Mouse (Mus musculus) left cerebral cortex, adult 2 months (tissue): ENCODE data around the gene Morn4. TPM values are rescaled to one million over a fixed set of nuclear protein-coding genes. Genes with fewer than 3 reads are reported as not detected.

Experiments used
- DNase-seq, 2 experiments: peaks; one replicate each; pipeline ENCODE4 v3.0.0; 2021 to 2022; ENCODE audit warnings: low spot score in 2 of 2, mixed read lengths in 1 of 2; ENCODE audit errors: extremely low spot score in 1 of 2
- H3K27ac ChIP-seq: fragments of 200-600 bp; 2 replicates; pipeline ENCODE4 v1.8.1; 2022
- H3K4me3 ChIP-seq: fragments of 200-600 bp; 2 replicates; pipeline ENCODE4 v1.8.1; 2022
- CTCF ChIP-seq: fragments of 200-600 bp; IDR thresholded peaks from 2 replicates; pipeline ENCODE4 v1.8.1; 2022; ENCODE audit warnings: antibody characterized with exemption, mild to moderate bottlenecking, moderate library complexity
- intact Hi-C: fragments of 180-260 bp; cut with DNase I; formaldehyde crosslinking; loops from one replicate; pipeline ENCODE4 v1.15.1; 2025
- long read RNA-seq, 2 experiments: library from polyadenylated mRNA; stranded (forward); transcript quantifications; one replicate each; pipeline ENCODE4 v2.0.0; 2021; ENCODE audit warnings: borderline mapping rate in 2 of 2
- total RNA-seq, 2 experiments: library from RNA; stranded (reverse); gene quantifications; 2 replicates each; pipeline ENCODE4 v1.2.3; 2021

Morn4 gene
- total RNA-seq, result 10 to 100 TPM; 64.0 to 66.2 TPM
- long read RNA-seq, experiment 1, transcript Morn4-201 (5 exons, 1,800 nt), result major isoform, 73 of 86 reads
- long read RNA-seq, experiment 1, partial matches to known transcripts, result 1 of 86 reads
- long read RNA-seq, experiment 1, other reads (novel, unspliced or antisense), result 12 of 86 reads
- long read RNA-seq, experiment 2, transcript Morn4-201 (5 exons, 1,800 nt), result major isoform, 52 of 56 reads
- long read RNA-seq, experiment 2, partial matches to known transcripts, result 0 of 56 reads
- long read RNA-seq, experiment 2, other reads (novel, unspliced or antisense), result 4 of 56 reads

DNA sequence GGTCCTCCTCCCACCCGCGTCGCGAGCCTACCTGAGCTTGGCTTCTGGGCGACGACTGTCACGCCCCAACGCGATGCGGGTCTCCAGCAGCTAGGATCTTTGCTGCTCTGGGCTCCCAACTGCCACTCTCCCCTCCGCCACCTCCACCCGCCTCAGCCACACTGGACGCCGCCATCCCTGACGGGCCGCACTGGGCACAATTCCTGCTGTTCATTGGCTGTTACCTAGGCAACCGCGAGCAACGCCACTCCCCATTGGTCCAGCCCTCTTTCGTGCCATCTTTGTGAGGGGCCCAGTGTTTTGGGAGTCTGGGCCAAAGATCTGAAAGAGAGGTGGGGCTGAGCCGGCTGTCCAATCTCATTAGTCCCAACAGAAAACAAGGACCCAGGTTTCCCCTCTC is at the start of gene Morn4:
Gene Morn4 (minus strand): TSS at position 192 of the 400 bp plus-strand sequence.
- peak within 1 kb of the TSS; percentile 83 for H3K27ac ChIP-seq
- peak; percentile 90 to 92 for DNase-seq
- peak within 1 kb of the TSS; percentile 90 for H3K4me3 ChIP-seq
- TF ChIP-seq CTCF, result no peak
- intact Hi-C loops, result loop anchor here (5.0 kb wide), 1 partner anchor 99 kb away; no protein-coding TSS in a partner anchor

DNA sequence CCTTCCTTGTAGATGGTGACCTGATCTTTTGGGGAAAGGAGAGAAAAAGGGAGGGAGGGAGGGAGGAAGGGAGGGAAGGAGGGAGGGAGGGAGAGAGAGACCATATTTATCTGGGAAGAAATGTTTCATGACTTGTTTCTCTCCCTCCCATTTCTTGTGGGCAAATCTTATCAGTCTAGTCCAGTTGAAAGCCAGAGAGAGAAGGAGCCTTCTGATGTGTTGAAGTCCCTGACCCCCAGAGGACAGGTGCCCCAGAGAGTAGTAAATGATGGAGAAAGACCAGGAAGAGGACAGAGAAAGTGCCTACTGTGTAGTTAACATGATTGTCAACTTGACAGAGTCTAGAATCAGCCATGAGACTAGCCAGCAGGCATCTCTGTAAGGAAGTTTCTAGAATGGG is 48.9 kb upstream of the Morn4 start:
- H3K27ac ChIP-seq, result no peak overlapping the region
- intact Hi-C loops, result no loop called here
- TF ChIP-seq CTCF, result no peak
- no peak overlapping the region for H3K4me3 ChIP-seq
- DNase-seq, result no peak

DNA sequence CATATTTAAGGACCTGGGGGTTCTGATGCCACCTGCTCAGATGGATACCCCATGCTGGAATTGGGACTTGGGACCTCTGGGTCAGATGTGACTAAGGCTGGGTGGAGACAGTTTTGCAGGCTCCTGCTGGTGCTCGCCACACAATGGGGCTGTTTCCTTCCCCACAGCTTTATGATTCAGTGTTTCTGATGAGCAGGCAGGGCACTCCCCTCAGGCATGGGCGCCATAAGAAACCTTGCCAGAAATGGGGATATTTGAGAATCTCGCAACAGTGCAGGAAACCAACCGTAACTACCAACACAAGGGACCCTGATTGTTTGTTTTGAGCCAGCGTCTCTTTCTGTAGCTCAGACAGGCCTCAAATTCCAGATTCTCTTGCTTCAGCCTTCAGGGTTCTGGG is 44.9 kb upstream of the Morn4 start:
- DNase-seq, result no peak
- intact Hi-C loops, result no loop called here
- TF ChIP-seq CTCF, result no peak
- Histone ChIP-seq H3K4me3 (no peak overlapping the region), H3K27ac (peak overlapping the region; percentile 96)

GRCm38 (mm10) chr19:42130294-42130606 is 44.1 kb upstream of the Morn4 start:
- no peak overlapping the region for H3K4me3 ChIP-seq
- intact Hi-C loops, result no loop called here
- H3K27ac ChIP-seq, result peak overlapping the region; percentile 96
- DNase-seq, result no peak
- TF ChIP-seq CTCF, result no peak

DNA sequence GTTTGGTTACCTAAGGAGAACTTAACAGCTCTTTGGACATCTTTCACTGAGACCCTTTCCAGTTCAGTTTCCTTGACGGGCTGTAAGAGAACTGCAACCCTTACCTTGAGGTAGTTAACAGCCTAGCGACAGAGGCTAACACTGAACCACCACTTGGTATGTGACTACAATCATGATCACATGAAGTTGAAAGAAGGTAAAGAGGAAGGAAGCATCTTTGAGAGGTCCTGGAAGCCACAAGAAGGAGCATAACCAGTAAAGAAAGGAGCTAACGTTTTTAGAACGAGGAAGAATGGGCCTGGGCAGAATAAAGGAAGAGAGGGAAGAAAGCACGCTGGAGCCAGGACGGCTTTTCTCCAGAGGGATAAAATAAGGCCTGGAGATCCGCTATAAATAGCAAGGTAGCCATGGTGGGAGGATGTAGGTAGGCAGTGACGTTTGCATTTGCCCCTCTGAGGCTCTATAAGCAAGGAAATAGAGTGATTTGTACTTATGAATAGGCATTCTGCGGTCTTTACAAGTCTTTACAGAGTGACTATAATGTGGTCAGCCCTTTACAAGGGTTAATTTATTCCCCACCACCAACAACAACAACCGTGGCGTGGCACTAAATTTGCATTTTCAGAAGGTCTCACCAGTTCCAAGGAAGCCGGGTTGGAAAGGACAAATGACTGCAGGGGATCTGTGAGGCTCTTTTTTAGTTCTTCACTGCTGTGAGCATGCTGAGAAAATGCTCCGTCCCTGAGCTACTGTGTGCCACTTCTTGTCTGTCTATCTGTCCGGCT is 43.5 kb upstream of the Morn4 start:
- Histone ChIP-seq H3K27ac (peak overlapping the region; percentile 96), H3K4me3 (peak overlapping the region; percentile 70)
- intact Hi-C loops, result loop anchor here (2.0 kb wide), 2 partner anchors 15 to 39 kb away; partner anchors contain the start of gene Pi4k2a
- no peak for DNase-seq
- TF ChIP-seq CTCF, result no peak

- Histone ChIP-seq H3K27ac (peak within 1 kb of the TSS; percentile 96), H3K4me3 (peak within 1 kb of the TSS; percentile 70)
- intact Hi-C loops, result loop anchor here (2.0 kb wide), 2 partner anchors 16 to 38 kb away; partner anchors contain the start of gene Pi4k2a
- peak; percentile 95 to 98 for DNase-seq
- no peak for TF ChIP-seq CTCF
Measured at GRCm38 (mm10) chr19:42128787-42129508, 42.8 kb upstream of the Morn4 start, which contains the start of gene Avpi1. Gene Avpi1 (minus strand): TSS chr19:42129059.

DNA sequence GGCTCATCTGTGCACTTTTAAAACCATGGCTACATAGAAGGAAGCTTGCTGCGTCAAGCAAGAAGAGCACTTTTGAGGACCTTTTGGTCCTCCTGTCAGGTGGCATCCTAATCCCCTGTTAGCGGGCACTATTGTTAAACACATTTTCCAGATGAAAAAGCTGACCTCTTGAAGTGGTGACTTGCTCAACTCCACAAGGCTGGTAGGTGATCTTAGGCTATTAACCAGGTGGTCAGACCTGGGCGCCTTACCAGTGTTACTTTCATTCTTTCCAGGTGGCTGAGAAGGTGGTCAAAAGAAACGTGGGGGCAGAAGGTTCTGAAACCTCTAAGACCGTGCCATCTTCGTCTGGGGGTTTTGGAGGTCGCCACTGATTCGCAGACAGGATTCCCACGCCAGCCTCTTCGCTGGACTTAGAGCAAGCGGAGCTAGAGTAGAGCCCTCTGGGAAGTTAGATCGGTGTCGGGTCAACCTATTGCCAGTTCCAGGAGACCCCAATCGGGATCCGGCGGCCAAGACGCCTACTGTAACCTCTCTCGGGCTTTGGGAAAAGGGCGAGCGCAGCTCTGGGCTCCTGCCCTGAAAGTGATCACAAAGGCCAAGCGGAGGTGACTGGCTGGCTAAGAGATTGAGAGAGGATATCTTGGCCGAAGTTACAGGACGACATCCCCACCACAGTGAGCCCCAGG is 42.0 kb upstream of the Morn4 start:
- TF ChIP-seq CTCF, result no peak
- intact Hi-C loops, result loop anchor here (2.0 kb wide), 2 partner anchors 17 to 37 kb away; partner anchors contain the start of gene Pi4k2a
- Histone ChIP-seq H3K27ac (peak overlapping the region; percentile 96), H3K4me3 (peak overlapping the region; percentile 70)
- DNase-seq, result no peak

DNA sequence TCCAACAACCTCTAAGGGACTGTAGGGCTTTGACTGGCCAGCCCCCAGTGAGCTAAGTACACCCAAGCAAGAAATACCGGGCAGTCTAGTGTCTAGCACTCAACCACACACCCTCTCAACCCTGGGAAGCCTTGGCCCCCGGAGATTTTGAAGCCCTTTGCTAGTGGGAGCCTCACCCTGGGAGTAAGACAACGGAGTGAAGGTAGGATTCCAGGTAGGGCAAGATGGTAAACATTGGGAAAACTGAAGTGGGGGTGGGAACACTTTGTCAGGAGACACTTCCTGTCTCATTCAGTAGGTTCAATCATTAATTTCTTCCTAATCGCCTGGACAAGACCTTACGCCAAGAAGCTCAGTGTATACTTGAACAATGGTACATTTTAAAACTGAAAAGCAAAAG is 40.9 kb upstream of the Morn4 start:
- no peak for TF ChIP-seq CTCF
- no peak overlapping the region for H3K4me3 ChIP-seq
- H3K27ac ChIP-seq, result no peak overlapping the region
- DNase-seq, result no peak
- intact Hi-C loops, result no loop called here

- no peak overlapping the region for H3K4me3 ChIP-seq
- no peak for TF ChIP-seq CTCF
- peak overlapping the region; percentile 36 for H3K27ac ChIP-seq
- intact Hi-C loops, result no loop called here
- no peak for DNase-seq
Measured at GRCm38 (mm10) chr19:42126219-42126605, 40.1 kb upstream of the Morn4 start.

DNA sequence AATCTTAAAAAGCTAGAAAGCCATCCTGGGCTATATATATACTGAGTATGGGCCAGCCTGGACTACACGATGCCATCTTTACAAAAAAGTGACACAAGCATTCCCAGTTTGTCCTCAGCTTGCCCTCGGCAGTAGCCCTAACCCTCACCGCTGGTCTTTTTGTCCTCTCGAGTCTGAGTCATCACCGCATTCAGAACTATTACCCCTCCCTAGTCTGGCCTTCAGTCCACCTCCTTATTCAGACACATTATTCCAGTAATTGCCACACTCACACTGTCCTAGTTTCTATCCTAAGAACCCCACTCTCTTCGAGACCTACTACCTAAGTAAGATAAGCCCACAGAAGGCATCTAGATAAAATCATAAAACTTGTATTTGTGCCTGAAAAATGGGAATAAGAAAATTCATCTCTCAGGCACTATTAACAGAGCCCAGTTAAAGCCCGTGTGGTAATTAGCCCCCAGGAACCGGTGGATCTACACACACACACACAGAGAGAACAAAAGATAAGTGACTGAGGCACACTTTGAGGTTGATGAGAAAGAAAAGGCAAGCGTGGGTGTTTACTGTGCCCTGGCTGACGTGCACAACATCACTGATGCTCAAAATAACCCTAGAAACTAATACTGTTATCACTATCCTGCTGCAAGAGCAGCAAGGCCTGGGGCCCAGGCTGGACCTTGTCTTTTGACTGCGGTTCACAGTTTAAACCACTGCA is 39.5 kb upstream of the Morn4 start:
- no peak for TF ChIP-seq CTCF
- intact Hi-C loops, result no loop called here
- Histone ChIP-seq H3K27ac (peak overlapping the region; percentile 36), H3K4me3 (no peak overlapping the region)
- DNase-seq, result no peak

GRCm38 (mm10) chr19:42124684-42125083 is 38.5 kb upstream of the Morn4 start:
- peak overlapping the region; percentile 45 for H3K27ac ChIP-seq
- no peak for DNase-seq
- TF ChIP-seq CTCF, result no peak
- intact Hi-C loops, result no loop called here
- no peak overlapping the region for H3K4me3 ChIP-seq
